Mouse (Mus musculus) erythroblast, embryonic 14.5 days (primary cell): ENCODE measurements around the gene Gprasp2. TPM values are rescaled to one million over a fixed set of nuclear protein-coding genes. Genes with fewer than 3 reads are reported as not detected.
"Not testable (repeated sequence)": the region's sequence is repeated elsewhere in the genome, so short reads cannot be mapped to it uniquely, and the experiment has no call there.

ENCODE experiments used
- H3K27me3 ChIP-seq: 2 replicates; pipeline ENCODE4 v1.6.1; 2012; ENCODE audit warnings: inconsistent platforms; ENCODE audit not compliant: control insufficient read depth
- H3K36me3 ChIP-seq: 2 replicates; pipeline ENCODE4 v1.6.1; 2012; ENCODE audit warnings: mild to moderate bottlenecking, inconsistent platforms; ENCODE audit not compliant: control insufficient read depth
- H3K4me1 ChIP-seq: 2 replicates; pipeline ENCODE4 v1.6.1; 2012; ENCODE audit warnings: inconsistent platforms; ENCODE audit not compliant: control insufficient read depth
- H3K4me3 ChIP-seq: replicated peaks from 2 replicates; pipeline ENCODE3; 2012; ENCODE audit warnings: moderate library complexity, mild to moderate bottlenecking, inconsistent platforms
- H3K9me3 ChIP-seq: 2 replicates; pipeline ENCODE4 v1.6.1; 2012; ENCODE audit warnings: low read length, inconsistent platforms, mixed read lengths; ENCODE audit not compliant: control insufficient read depth
- GATA1 ChIP-seq: IDR thresholded peaks from 2 replicates; pipeline ENCODE4 v1.6.1; 2012; ENCODE audit warnings: low read length, inconsistent platforms, mixed read lengths
- TAL1 ChIP-seq: IDR thresholded peaks from 3 replicates; pipeline ENCODE4 v1.6.1; 2012; ENCODE audit warnings: low read length, inconsistent platforms, mixed read lengths
- polyA plus RNA-seq: library from polyadenylated mRNA; stranded (reverse); fragments of >175 nt; gene quantifications from 2 replicates; pipeline ENCODE4 v1.2.3, GENCODE M21; 2012

Gprasp2 gene
- polyA plus RNA-seq: 0.23 TPM in 1 of 2 replicates, not detected in the other

GRCm38 (mm10) chrX:135838521-135839360, at the start of gene Gprasp2:
Gene Gprasp2 (plus strand): TSS chrX:135839034.
- not testable (repeated sequence) for H3K27me3 ChIP-seq, H3K4me1 ChIP-seq, H3K36me3 ChIP-seq, H3K9me3 ChIP-seq, H3K4me3 ChIP-seq

- Histone ChIP-seq H3K9me3 (no peaks in the 10 kb centered on the region), H3K4me1 (no peaks in the 10 kb centered on the region), H3K4me3 (no peak overlapping the region), H3K27me3 (no peaks in the 10 kb centered on the region), H3K36me3 (no peaks in the 10 kb centered on the region)
- TF ChIP-seq TAL1: no peak
- no peak for TF ChIP-seq GATA1
Observed at GRCm38 (mm10) chrX:135791536-135791935, 47.3 kb upstream of the Gprasp2 start.

- Histone ChIP-seq H3K4me1 (no peaks in the 10 kb centered on the region), H3K4me3 (no peak overlapping the region), H3K27me3 (no peaks in the 10 kb centered on the region), H3K9me3 (no peaks in the 10 kb centered on the region), H3K36me3 (no peaks in the 10 kb centered on the region)
- no peak for TF ChIP-seq GATA1
- TF ChIP-seq TAL1: no peak
Observed at GRCm38 (mm10) chrX:135792326-135792725, 46.5 kb upstream of the Gprasp2 start.

- H3K36me3 ChIP-seq, H3K27me3 ChIP-seq, H3K9me3 ChIP-seq, H3K4me1 ChIP-seq, H3K4me3 ChIP-seq: not testable (repeated sequence)
Observed at GRCm38 (mm10) chrX:135795591-135796304, 43.1 kb upstream of the Gprasp2 start.

- not testable (repeated sequence) for H3K9me3 ChIP-seq, H3K27me3 ChIP-seq, H3K36me3 ChIP-seq, H3K4me1 ChIP-seq
- H3K4me3 ChIP-seq: peak overlapping the region; percentile 46
Observed at GRCm38 (mm10) chrX:135796305-135797211, 42.3 kb upstream of the Gprasp2 start.

- peak within 1 kb of the TSS; percentile 46 for H3K4me3 ChIP-seq
- H3K27me3 ChIP-seq: not testable (repeated sequence)
Observed at GRCm38 (mm10) chrX:135797212-135797644, 41.6 kb upstream of the Gprasp2 start, which contains the start of gene Bhlhb9. Gene Bhlhb9 (plus strand): TSS chrX:135797594.

GRCm38 (mm10) chrX:135804149-135804548, 34.7 kb upstream of the Gprasp2 start:
- H3K9me3 ChIP-seq: no peaks in the 10 kb centered on the region
- no peak overlapping the region for H3K4me3 ChIP-seq
- no peaks in the 10 kb centered on the region for H3K4me1 ChIP-seq
- no peak for TF ChIP-seq GATA1
- no peak for TF ChIP-seq TAL1
- no peaks in the 10 kb centered on the region; the same call in 1 of the 2 replicates for H3K36me3 ChIP-seq
- H3K27me3 ChIP-seq: no peaks in the 10 kb centered on the region

More at GRCm38 (mm10) chrX:135797212-135797644, 41.6 kb upstream of the Gprasp2 start, which contains the start of gene Bhlhb9:
- not testable (repeated sequence) for H3K9me3 ChIP-seq, H3K36me3 ChIP-seq, H3K4me1 ChIP-seq

GRCm38 (mm10) chrX:135805780-135806179, 33.1 kb upstream of the Gprasp2 start:
- no peaks in the 10 kb centered on the region for H3K4me1 ChIP-seq
- H3K27me3 ChIP-seq: no peaks in the 10 kb centered on the region
- no peaks in the 10 kb centered on the region for H3K36me3 ChIP-seq

GRCm38 (mm10) chrX:135835896-135836295, 2.9 kb upstream of the Gprasp2 start:
- not testable (repeated sequence) for H3K4me3 ChIP-seq, H3K36me3 ChIP-seq, H3K9me3 ChIP-seq, H3K27me3 ChIP-seq, H3K4me1 ChIP-seq

More at GRCm38 (mm10) chrX:135805780-135806179, 33.1 kb upstream of the Gprasp2 start:
- TF ChIP-seq GATA1 (no peak), TAL1 (no peak)
- no peaks in the 10 kb centered on the region for H3K9me3 ChIP-seq
- no peak overlapping the region for H3K4me3 ChIP-seq
